Mouse (Mus musculus) splenic B cell, adult 2 months (primary cell): ENCODE results near the gene Luc7l.
A peak's percentile ranks its signal among the peaks of the same experiment; 100 is the strongest.
"Not testable (repeated sequence)": the region's sequence is repeated elsewhere in the genome, so short reads cannot be mapped to it uniquely, and the experiment has no call there.

Experiments used
- DNase-seq: peaks from one replicate; pipeline ENCODE4 v3.0.0-alpha.2; 2011; ENCODE audit warnings: low read depth, low spot score
- H3K27me3 ChIP-seq: 2 replicates; pipeline ENCODE4 v1.6.1; 2012; ENCODE audit warnings: mild to moderate bottlenecking, low read length, moderate library complexity, mixed read lengths; ENCODE audit not compliant: control insufficient read depth, poor library complexity, insufficient read depth, severe bottlenecking
- H3K36me3 ChIP-seq: 2 replicates; pipeline ENCODE4 v1.6.1; 2012; ENCODE audit warnings: mild to moderate bottlenecking, low read length, moderate library complexity, mixed read lengths; ENCODE audit not compliant: control insufficient read depth, poor library complexity, insufficient read depth, severe bottlenecking

Luc7l gene

GRCm38 (mm10) chr17:26286199-26286955, 33.7 kb downstream of the Luc7l start:
- no peaks in the 10 kb centered on the region for H3K27me3 ChIP-seq
- DNase-seq, result no peak
- H3K36me3 ChIP-seq, result peaks cover 26% of the 10 kb centered on the region

- no peak for DNase-seq
- Histone ChIP-seq H3K27me3 (no peaks in the 10 kb centered on the region), H3K36me3 (peaks cover 10% of the 10 kb centered on the region; the same call in 1 of the 2 replicates)
Measured at GRCm38 (mm10) chr17:26289475-26289874, 36.8 kb downstream of the Luc7l start.

- H3K27me3 ChIP-seq, H3K36me3 ChIP-seq, DNase-seq: not testable (repeated sequence)
Measured at GRCm38 (mm10) chr17:26298318-26298717, 45.6 kb downstream of the Luc7l start.

- no peaks in the 10 kb centered on the region for H3K36me3 ChIP-seq
- H3K27me3 ChIP-seq, result no peaks in the 10 kb centered on the region; the same call in none of the 2 replicates
- peak; percentile 15 for DNase-seq
Measured at GRCm38 (mm10) chr17:26314291-26314690, 61.6 kb downstream of the Luc7l start.

- DNase-seq, result no peak
- Histone ChIP-seq H3K27me3 (no peaks in the 10 kb centered on the region; the same call in none of the 2 replicates), H3K36me3 (no peaks in the 10 kb centered on the region)
Measured at GRCm38 (mm10) chr17:26315474-26315873, 62.8 kb downstream of the Luc7l start.

- DNase-seq, result no peak
- H3K27me3 ChIP-seq, result no peaks in the 10 kb centered on the region; the same call in none of the 2 replicates
- no peaks in the 10 kb centered on the region for H3K36me3 ChIP-seq
Measured at GRCm38 (mm10) chr17:26318441-26318840, 65.7 kb downstream of the Luc7l start.
